Mouse (Mus musculus): ENCODE measurements around the gene Stoml3. TPM values are rescaled to one million over a fixed set of nuclear protein-coding genes. Genes with fewer than 3 reads are reported as not detected.

The Stoml3 gene
- polyA plus RNA-seq, 1 experiment from 2014 or later, result not detected

GRCm38 (mm10) chr3:53454984-53455383, 33.5 kb upstream of the Stoml3 start:
- Histone ChIP-seq H3K4me1 (ENCODE audit: control insufficient read depth, insufficient read depth, low read length) (no peaks in the 10 kb centered on the region), H3K9ac (ENCODE audit: low read length) (no peak overlapping the region), H3K36me3 (ENCODE audit: control insufficient read depth, insufficient read depth, low read length) (peaks cover 90% of the 10 kb centered on the region), H3K27me3 (replicated peaks; ENCODE audit: control insufficient read depth, insufficient read depth, low read length) (no peaks in the 10 kb centered on the region), H3K9me3 (replicated peaks; ENCODE audit: control insufficient read depth, low read length) (no peaks in the 10 kb centered on the region), H3K27ac (ENCODE audit: low read depth, low read length) (no peak overlapping the region), H3K4me2 (ENCODE audit: low read length) (no peak overlapping the region), H3K4me3 (ENCODE audit: low read depth, low read length) (no peak overlapping the region)
- WGBS, result 86% methylated on average over 7 of the region's 7 CpGs
- ATAC-seq, result no peak
- no peak for DNase-seq (ENCODE audit: low spot score)

DNA sequence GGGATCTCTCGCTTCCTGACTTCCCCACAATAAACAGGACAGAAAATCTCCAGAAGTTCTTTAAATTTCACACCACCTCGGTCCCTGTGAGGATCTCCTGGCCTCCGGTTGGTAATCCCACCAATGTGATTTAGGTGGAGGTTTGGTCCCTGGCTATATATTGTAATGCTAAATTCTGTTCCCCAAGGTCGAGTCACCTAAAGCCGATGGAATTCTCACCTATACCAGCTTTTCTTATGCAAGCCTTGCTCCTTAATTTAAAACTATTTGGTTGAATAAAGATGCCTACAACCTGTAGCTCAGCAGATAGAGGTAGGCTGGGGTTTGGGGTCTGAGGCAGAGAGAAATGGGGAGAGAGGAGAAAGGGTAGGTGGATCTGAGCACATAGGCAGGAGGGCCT, 30.7 kb upstream of the Stoml3 start:
- Histone ChIP-seq H3K9ac (ENCODE audit: low read length) (no peak overlapping the region), H3K4me3 (ENCODE audit: low read depth, low read length) (no peak overlapping the region), H3K36me3 (ENCODE audit: control insufficient read depth, insufficient read depth, low read length) (peaks cover 76% of the 10 kb centered on the region), H3K27me3 (replicated peaks; ENCODE audit: control insufficient read depth, insufficient read depth, low read length) (no peaks in the 10 kb centered on the region), H3K27ac (ENCODE audit: low read depth, low read length) (no peak overlapping the region), H3K4me2 (ENCODE audit: low read length) (no peak overlapping the region), H3K4me1 (ENCODE audit: control insufficient read depth, insufficient read depth, low read length) (peaks cover 6% of the 10 kb centered on the region; the same call in 1 of the 2 replicates), H3K9me3 (replicated peaks; ENCODE audit: control insufficient read depth, low read length) (no peaks in the 10 kb centered on the region)
- ATAC-seq, result no peak
- no peak for DNase-seq (ENCODE audit: low spot score)
- 85% methylated on average over 5 of the region's 5 CpGs for WGBS

- WGBS, result 89% methylated on average over 9 of the region's 9 CpGs
Observed at GRCm38 (mm10) chr3:53460106-53460505, 28.3 kb upstream of the Stoml3 start.

DNA sequence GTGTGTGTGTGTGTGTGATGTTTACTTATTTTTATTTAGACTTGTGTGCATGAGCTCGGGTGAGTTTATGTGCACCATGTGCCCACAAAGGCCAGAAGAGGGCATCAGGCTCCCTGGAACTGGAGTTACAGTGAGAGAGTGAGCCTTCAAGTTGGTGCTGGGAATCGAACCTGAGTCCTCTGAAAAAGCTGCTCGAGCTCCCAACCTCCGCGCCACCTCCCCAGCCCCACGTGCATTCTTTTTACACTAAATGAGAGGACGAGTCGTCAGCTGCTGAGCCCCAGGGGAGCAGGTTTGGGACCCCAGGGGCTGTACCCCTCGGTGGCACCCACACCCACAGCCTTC, 25.8 kb upstream of the Stoml3 start:
- Histone ChIP-seq H3K27me3 (replicated peaks; ENCODE audit: control insufficient read depth, insufficient read depth, low read length) (no peaks in the 10 kb centered on the region), H3K27ac (ENCODE audit: low read depth, low read length) (peak overlapping the region; percentile 91), H3K9me3 (replicated peaks; ENCODE audit: control insufficient read depth, low read length) (no peaks in the 10 kb centered on the region), H3K36me3 (ENCODE audit: control insufficient read depth, insufficient read depth, low read length) (peaks cover 27% of the 10 kb centered on the region), H3K4me3 (ENCODE audit: low read depth, low read length) (peak overlapping the region; percentile 93), H3K4me2 (ENCODE audit: low read length) (peak overlapping the region; percentile 64), H3K4me1 (ENCODE audit: control insufficient read depth, insufficient read depth, low read length) (peaks cover 26% of the 10 kb centered on the region), H3K9ac (ENCODE audit: low read length) (peak overlapping the region; percentile 90)
- peak; percentile 1; the same call in 1 of the 2 replicates for ATAC-seq
- 3% methylated on average over 9 of the region's 9 CpGs for WGBS
- no peak for DNase-seq (ENCODE audit: low spot score)

More at GRCm38 (mm10) chr3:53460106-53460505, 28.3 kb upstream of the Stoml3 start:
- Histone ChIP-seq H3K9ac (ENCODE audit: low read length) (no peak overlapping the region), H3K27ac (ENCODE audit: low read depth, low read length) (no peak overlapping the region), H3K36me3 (ENCODE audit: control insufficient read depth, insufficient read depth, low read length) (peaks cover 52% of the 10 kb centered on the region), H3K9me3 (replicated peaks; ENCODE audit: control insufficient read depth, low read length) (no peaks in the 10 kb centered on the region), H3K4me1 (ENCODE audit: control insufficient read depth, insufficient read depth, low read length) (peaks cover 8% of the 10 kb centered on the region; the same call in 1 of the 2 replicates), H3K4me2 (ENCODE audit: low read length) (no peak overlapping the region), H3K4me3 (ENCODE audit: low read depth, low read length) (no peak overlapping the region), H3K27me3 (replicated peaks; ENCODE audit: control insufficient read depth, insufficient read depth, low read length) (no peaks in the 10 kb centered on the region)
- no peak for ATAC-seq
- DNase-seq (ENCODE audit: low spot score), result no peak

DNA sequence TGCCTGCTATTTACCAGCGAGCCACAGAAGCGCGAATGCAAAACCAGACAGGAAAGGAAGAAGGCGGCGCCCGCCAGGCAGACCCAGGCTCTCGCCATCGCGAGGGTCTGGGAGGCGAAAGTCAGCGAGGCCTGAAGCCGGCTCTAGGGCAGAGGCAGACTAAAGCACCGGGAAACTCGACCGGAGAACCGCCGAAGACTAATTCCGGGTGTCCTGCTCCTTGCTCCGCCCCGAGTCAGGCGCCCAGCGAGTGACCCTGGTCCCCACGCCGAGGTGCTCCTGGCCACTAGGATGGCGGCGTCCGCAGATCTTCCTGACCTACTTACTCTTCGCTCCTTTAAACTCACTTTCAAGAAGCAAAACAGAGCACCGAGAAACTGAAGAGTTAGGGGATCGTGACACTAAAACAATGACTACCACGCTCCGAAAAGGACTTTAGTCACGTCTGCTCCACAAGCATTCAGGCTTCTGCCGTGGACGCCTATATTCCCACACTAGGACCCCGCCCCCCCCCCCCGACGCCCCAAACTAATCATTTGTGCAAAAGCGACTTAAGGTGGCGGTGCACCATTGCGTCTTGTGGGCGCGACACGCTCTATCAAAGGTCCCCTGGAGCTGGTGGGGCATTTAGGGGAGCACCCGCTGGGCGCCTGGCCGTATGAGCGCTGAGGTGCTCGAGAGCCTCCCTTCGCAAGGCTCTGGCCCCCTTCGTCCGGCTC, 25.2 kb upstream of the Stoml3 start, which contains the start of the genes Nhlrc3 and Proser1:
Nhlrc3 (minus strand) TSS at position 287 of the 719 bp plus-strand sequence.
Proser1 (plus strand) TSS at position 621 of the 719 bp plus-strand sequence.
- H3K9ac ChIP-seq (ENCODE audit: low read length), result peak within 1 kb of the TSS; percentile 90
- no peaks in the 10 kb centered on the region for H3K27me3 ChIP-seq (replicated peaks; ENCODE audit: control insufficient read depth, insufficient read depth, low read length)
- peak within 1 kb of the TSS; percentile 93 for H3K4me3 ChIP-seq (ENCODE audit: low read depth, low read length)
- DNase-seq (ENCODE audit: low spot score) (peak; percentile 99), ATAC-seq (peak; percentile 99)
- H3K36me3 ChIP-seq (ENCODE audit: control insufficient read depth, insufficient read depth, low read length), result peaks cover 22% of the 10 kb centered on the region
- under 1% methylated on average over 48 of the region's 52 CpGs for WGBS
- H3K9me3 ChIP-seq (replicated peaks; ENCODE audit: control insufficient read depth, low read length), result no peaks in the 10 kb centered on the region
- H3K4me2 ChIP-seq (ENCODE audit: low read length), result peak within 1 kb of the TSS; percentile 82
- H3K27ac ChIP-seq (ENCODE audit: low read depth, low read length), result peak within 1 kb of the TSS; percentile 91
- peaks cover 26% of the 10 kb centered on the region for H3K4me1 ChIP-seq (ENCODE audit: control insufficient read depth, insufficient read depth, low read length)

- Histone ChIP-seq H3K4me1 (ENCODE audit: control insufficient read depth, insufficient read depth, low read length) (peaks cover 26% of the 10 kb centered on the region), H3K36me3 (ENCODE audit: control insufficient read depth, insufficient read depth, low read length) (peaks cover 16% of the 10 kb centered on the region), H3K9me3 (replicated peaks; ENCODE audit: control insufficient read depth, low read length) (no peaks in the 10 kb centered on the region), H3K9ac (ENCODE audit: low read length) (peak overlapping the region; percentile 90), H3K4me2 (ENCODE audit: low read length) (peak overlapping the region; percentile 82), H3K27ac (ENCODE audit: low read depth, low read length) (peak overlapping the region; percentile 91), H3K4me3 (ENCODE audit: low read depth, low read length) (peak overlapping the region; percentile 93), H3K27me3 (replicated peaks; ENCODE audit: control insufficient read depth, insufficient read depth, low read length) (no peaks in the 10 kb centered on the region)
- under 1% methylated on average over 35 of the region's 35 CpGs for WGBS
- ATAC-seq (no peak), DNase-seq (ENCODE audit: low spot score) (no peak)
Observed at GRCm38 (mm10) chr3:53463765-53464114, 24.7 kb upstream of the Stoml3 start.

- under 1% methylated on average over 20 of the region's 20 CpGs for WGBS
- no peaks in the 10 kb centered on the region for H3K27me3 ChIP-seq (replicated peaks; ENCODE audit: control insufficient read depth, insufficient read depth, low read length)
- H3K9ac ChIP-seq (ENCODE audit: low read length), result peak overlapping the region; percentile 90
- peaks cover 26% of the 10 kb centered on the region for H3K4me1 ChIP-seq (ENCODE audit: control insufficient read depth, insufficient read depth, low read length)
- H3K36me3 ChIP-seq (ENCODE audit: control insufficient read depth, insufficient read depth, low read length), result peaks cover 15% of the 10 kb centered on the region
- peak overlapping the region; percentile 93 for H3K4me3 ChIP-seq (ENCODE audit: low read depth, low read length)
- H3K4me2 ChIP-seq (ENCODE audit: low read length), result peak overlapping the region; percentile 82
- ATAC-seq (no peak), DNase-seq (ENCODE audit: low spot score) (no peak)
- no peaks in the 10 kb centered on the region for H3K9me3 ChIP-seq (replicated peaks; ENCODE audit: control insufficient read depth, low read length)
- H3K27ac ChIP-seq (ENCODE audit: low read depth, low read length), result peak overlapping the region; percentile 91; the same call in 1 of the 2 replicates
Observed at GRCm38 (mm10) chr3:53464146-53464698, 24.2 kb upstream of the Stoml3 start.

DNA sequence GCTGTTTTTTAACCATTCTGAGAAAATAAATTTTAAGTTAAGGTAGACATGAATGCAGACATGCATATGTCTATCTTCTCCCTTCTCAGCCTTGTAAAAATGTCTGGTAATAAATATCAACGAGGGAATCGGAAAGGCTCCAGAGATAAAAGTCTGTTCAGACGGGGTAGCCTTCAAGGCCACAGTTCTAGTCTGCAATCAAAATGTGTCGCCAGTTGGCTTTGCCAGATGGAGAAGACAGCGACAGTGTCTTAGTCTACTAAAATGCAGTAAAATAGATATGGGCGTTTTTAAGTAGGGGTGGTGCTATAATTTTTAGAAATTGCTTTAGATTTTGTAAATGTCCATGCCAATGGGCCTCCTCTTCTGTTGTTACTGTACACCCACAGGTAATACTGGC, 23.1 kb upstream of the Stoml3 start:
- peaks cover 26% of the 10 kb centered on the region for H3K4me1 ChIP-seq (ENCODE audit: control insufficient read depth, insufficient read depth, low read length)
- no peak overlapping the region for H3K27ac ChIP-seq (ENCODE audit: low read depth, low read length)
- peaks cover 12% of the 10 kb centered on the region; the same call in 1 of the 2 replicates for H3K36me3 ChIP-seq (ENCODE audit: control insufficient read depth, insufficient read depth, low read length)
- H3K4me3 ChIP-seq (ENCODE audit: low read depth, low read length), result peak overlapping the region; percentile 93
- WGBS, result 64% methylated on average over 6 of the region's 6 CpGs
- ATAC-seq, result no peak
- H3K4me2 ChIP-seq (ENCODE audit: low read length), result peak overlapping the region; percentile 82
- H3K9me3 ChIP-seq (replicated peaks; ENCODE audit: control insufficient read depth, low read length), result no peaks in the 10 kb centered on the region
- DNase-seq (ENCODE audit: low spot score), result no peak
- no peaks in the 10 kb centered on the region for H3K27me3 ChIP-seq (replicated peaks; ENCODE audit: control insufficient read depth, insufficient read depth, low read length)
- peak overlapping the region; percentile 22; the same call in 1 of the 2 replicates for H3K9ac ChIP-seq (ENCODE audit: low read length)

- H3K9ac ChIP-seq (ENCODE audit: low read length), result no peak overlapping the region
- no peak for ATAC-seq
- peak overlapping the region; percentile 82 for H3K4me2 ChIP-seq (ENCODE audit: low read length)
- H3K27ac ChIP-seq (ENCODE audit: low read depth, low read length), result no peak overlapping the region
- H3K4me1 ChIP-seq (ENCODE audit: control insufficient read depth, insufficient read depth, low read length), result peaks cover 26% of the 10 kb centered on the region
- no peaks in the 10 kb centered on the region for H3K27me3 ChIP-seq (replicated peaks; ENCODE audit: control insufficient read depth, insufficient read depth, low read length)
- peaks cover 19% of the 10 kb centered on the region for H3K36me3 ChIP-seq (ENCODE audit: control insufficient read depth, insufficient read depth, low read length)
- H3K9me3 ChIP-seq (replicated peaks; ENCODE audit: control insufficient read depth, low read length), result no peaks in the 10 kb centered on the region
- no peak for DNase-seq (ENCODE audit: low spot score)
- WGBS, result 77% methylated on average over 9 of the region's 9 CpGs
- H3K4me3 ChIP-seq (ENCODE audit: low read depth, low read length), result no peak overlapping the region; the same call in 1 of the 2 replicates
Observed at GRCm38 (mm10) chr3:53466481-53466880, 22.0 kb upstream of the Stoml3 start.
